Mouse (Mus musculus) regulatory T cell (primary cell): ENCODE results near the gene Ogdhl.
"Not testable (repeated sequence)": the region's sequence is repeated elsewhere in the genome, so short reads cannot be mapped to it uniquely, and the experiment has no call there.

Source experiments
- in situ Hi-C: fragments of 300-600 bp; cut with MboI, MseI; formaldehyde crosslinking; loops from one replicate; pipeline ENCODE4 v1.15.1; 2025; ENCODE audit warnings: high pct_unique_total_duplicates

The Ogdhl gene

DNA sequence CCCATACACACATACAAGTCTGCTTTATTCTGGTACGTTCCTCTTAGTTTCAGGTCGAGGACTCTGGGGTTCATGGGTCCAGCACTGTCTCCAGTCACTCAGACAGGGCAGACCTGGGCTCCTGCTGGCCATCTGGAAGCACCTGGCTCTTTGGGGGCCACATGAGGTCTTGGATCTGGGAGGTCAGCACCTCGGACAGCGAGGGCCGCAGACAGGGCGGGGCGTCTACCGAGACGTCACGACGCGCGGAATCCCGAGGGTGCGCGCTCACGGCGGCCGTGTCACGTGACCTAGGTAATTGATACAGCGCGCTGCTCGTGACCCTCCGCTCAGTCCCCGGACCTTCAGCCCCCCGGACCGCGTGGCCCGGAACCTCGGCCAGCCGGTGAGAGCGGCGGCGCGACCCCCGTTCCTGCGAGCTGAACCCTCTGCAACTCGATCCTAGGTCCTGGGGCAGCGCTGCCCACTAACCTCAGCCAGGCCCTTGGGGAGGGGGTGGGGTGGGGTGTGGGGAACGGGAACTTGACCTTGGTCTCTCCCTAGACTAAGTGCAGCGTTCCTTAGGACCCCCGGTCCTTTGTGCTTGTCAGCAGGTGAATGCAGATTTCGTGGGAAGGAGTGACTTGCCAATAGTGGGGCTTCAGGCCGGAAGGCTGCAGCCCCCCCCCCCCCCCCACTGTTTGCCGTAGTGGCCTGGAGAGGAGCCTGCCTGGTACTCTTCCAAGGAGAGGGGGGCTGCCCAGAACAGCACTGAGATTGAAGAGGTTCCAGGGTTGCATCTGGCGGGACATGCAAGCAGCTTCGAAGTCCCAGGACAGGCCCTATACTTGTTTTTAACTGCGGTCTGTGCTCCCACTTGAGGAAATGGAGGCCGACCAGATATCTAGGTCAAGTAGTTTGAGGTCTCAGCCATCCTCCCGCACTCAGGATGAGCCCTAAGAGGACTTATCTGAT, at the start of gene Ogdhl:
Gene Ogdhl (plus strand): TSS at position 288 of the 954 bp plus-strand sequence.
- in situ Hi-C loops: no loop called here

GRCm38 (mm10) chr14:32301622-32302021, 20.2 kb upstream of the Ogdhl start:
- in situ Hi-C loops: no loop called here

DNA sequence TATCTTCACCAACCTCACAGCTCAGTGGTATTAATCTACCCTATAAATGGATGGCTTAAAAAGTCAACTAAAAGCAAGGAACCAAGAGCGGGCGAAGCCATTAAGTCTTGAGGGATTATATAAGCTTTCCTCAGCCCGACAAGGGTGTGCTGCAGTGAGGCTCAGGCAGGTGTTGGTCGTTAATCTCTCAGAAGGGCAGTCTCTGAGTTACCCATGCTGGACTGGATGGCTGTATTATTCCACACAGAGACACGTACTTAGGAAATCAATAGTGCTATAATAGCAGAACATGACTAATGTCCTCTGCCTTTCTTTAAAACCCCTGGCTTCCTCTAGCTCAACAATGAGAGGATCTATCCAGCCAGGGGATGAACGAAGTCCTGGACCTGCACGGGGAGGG, 19.4 kb upstream of the Ogdhl start:
- in situ Hi-C loops: no loop called here

DNA sequence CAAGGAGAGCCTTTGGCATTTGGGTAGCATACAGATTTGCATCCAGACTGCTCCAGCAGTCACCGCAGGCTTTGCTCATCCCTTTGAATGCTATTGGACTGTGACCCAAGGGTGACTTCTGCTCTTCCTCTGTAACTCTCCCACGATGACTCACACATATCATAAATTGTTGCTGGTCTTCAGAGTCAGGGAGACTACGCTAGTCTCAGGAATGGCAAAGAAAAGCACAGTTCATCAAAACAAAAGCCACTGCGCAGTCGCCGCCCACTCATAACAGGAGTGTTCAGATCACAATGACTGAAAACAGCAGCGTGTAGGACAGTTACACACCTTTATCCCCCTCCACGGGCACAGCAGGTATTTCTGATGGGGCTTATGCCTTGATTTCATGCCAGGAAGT, 16.9 kb upstream of the Ogdhl start:
- in situ Hi-C loops: no loop called here

DNA sequence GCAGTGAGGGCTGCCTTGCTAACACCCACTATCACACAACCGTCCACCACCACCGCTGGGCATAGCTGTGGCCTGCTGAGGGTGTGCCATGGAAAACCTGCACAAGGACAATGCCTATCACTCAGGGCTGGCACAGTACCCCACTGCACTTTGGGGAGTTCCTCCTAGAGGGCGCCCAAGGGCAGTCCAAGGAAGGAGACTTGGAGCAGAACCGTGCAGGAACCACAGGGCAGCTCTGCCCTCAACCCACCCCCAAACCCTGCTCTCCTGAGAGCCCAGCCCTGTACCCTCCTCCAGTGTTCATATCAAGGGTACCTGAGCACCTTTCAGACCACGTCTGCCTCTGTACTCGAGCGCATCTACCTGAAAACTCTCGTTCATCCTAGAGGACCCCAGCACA, 11.9 kb upstream of the Ogdhl start:
- in situ Hi-C loops: no loop called here

DNA sequence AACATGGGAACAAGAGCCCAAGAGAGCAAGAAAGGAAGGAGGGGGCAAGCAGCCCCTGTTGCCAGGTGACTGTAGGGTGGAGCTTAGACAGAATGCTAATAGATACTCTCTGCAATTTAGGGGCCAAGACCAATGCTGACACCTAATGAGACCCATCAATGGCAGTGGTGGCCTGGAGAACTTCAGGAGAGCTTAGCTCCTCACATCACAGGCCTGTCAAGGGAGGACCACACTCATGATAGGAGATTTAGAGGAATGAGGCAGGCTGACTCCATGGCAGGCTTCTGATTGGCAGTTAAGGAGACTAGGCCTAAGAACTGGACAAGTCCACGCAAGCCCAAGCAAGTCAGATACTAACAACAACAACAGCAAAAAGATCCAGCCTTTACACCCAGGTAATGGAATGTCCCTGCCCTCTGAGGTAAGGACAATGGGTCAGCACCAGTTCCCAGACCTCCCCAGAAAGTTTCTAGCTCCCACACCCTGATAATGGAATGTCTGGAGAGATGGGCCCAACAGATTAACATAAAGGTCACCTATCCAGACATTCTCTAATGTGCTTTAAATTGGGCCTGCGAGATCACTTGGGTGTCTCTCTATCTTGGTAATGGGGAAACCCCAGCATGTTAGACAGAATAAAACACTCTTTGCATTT, 10.3 kb upstream of the Ogdhl start:
- in situ Hi-C loops: no loop called here

DNA sequence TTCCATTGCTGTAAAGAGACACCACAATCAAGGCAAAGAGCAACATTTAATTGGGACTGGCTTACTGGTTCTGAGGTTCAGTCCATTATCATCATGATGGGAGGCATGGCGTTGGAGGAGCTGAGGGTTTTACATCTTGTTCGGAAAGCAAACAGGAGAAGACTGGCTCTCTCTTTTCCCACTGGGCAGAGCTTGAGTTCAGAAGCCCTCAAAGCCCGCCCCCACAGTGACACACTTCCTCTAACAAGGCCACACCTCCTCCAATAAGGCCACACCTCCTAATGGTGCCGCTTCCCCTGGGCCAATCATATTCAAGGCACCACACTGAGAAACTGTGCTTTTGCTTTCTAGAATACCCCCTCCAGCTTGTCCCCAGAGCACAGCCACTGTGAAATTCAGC, 4.0 kb upstream of the Ogdhl start:
- in situ Hi-C loops: no loop called here

- in situ Hi-C loops: no loop called here
Measured at GRCm38 (mm10) chr14:32323221-32323620, 1.4 kb downstream of the Ogdhl start.

DNA sequence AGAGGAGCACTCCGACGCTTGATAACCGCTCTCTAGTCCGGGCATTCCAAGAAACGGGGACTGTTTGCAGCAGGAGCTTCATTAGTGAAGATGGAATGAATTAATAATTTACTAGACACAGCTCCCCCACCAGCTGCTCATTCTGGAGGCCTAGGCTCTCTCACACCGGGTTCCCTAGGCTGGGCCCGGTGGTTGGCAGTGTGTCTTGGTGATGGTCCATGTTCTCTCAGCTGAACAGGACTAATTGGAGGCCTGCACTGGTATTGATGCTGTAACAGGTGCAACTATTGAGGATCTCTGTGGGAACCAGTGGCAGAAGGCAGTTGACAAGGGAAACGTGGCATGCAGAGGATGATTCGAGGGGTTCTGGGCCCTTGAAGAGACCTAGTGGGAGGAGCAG, 5.5 kb downstream of the Ogdhl start:
- in situ Hi-C loops: no loop called here

DNA sequence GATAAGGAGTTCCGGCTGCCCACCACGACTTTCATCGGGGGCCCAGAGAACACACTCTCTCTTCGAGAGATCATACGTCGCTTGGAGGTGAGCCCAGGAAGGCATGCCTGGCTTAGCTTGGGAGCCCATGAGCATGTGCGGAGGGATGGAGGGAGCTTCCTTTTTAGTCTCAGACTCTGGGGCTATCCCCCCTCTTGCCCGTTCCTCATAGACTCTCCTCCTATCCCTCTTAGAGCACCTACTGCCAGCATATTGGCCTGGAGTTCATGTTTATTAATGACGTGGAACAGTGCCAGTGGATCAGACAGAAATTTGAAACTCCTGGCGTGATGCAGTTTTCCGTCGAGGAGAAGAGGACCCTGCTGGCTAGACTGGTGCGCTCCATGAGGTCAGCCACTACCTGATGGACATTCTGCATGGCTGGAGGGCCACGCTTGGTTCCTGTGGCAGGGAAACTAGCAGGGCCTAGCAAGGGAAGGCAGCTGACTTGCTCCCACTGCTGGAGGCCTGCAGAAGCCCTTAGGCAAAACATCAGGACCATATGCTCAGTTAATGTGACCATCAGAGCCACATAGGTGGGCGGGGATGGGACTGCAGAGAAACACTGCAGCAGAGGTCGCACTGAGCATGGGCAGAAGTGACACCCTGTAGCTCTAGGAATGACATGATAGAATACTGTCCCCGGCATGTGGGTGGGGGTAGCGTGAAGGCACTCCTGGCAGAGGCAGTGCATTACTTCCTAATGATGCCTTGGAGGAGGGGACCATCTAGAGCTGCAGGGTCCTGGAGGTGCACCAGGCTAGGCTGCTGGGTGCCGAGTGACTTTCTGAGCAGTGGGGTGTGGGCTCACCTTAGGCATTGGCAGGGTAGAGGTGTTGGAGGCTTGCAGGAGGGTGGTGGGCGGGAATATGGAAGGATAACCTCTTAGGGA, 11.0 kb downstream of the Ogdhl start:
- in situ Hi-C loops: no loop called here

- in situ Hi-C loops: no loop called here
Measured at GRCm38 (mm10) chr14:32336021-32336420, 14.2 kb downstream of the Ogdhl start.

GRCm38 (mm10) chr14:32336547-32336946, 14.7 kb downstream of the Ogdhl start:
- in situ Hi-C loops: no loop called here

GRCm38 (mm10) chr14:32341823-32342222, 20.0 kb downstream of the Ogdhl start:
- in situ Hi-C loops: no loop called here

DNA sequence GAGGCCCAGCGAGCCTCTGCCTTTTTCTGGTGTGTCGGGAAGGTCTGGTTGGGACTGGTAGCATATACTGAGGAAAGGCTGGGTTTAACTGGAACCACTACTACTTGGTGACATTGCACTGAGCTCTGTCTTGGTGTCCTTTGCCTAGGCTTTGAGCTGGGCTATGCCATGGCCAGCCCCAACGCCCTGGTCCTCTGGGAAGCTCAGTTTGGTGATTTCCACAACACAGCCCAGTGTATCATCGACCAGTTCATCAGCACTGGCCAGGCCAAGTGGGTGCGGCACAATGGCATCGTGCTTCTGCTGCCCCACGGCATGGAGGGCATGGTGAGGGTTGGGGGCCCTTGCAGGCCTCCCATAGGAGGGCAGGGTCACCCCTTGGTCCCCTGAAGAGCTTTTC, 22.4 kb downstream of the Ogdhl start:
- in situ Hi-C loops: no loop called here

DNA sequence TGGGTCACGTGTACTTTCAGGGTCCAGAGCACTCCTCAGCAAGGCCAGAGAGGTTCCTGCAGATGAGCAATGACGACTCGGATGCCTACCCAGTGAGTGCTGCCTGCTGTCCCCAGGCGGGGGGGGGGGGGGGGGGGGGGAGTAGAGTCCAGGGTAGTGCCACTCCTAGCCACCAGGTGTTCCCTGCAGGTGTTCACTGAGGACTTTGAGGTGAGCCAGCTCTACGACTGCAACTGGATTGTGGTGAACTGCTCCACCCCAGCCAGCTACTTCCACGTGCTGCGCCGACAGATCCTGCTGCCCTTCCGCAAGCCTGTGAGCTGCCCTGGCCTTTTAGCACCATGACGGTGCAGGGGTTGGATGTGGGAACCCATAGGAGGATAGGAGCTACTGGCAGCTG, 22.9 kb downstream of the Ogdhl start:
- in situ Hi-C loops: no loop called here

GRCm38 (mm10) chr14:32347307-32347706, 25.5 kb downstream of the Ogdhl start:
- in situ Hi-C loops: no loop called here

- in situ Hi-C loops: not testable (repeated sequence)
Measured at GRCm38 (mm10) chr14:32351181-32351920, 29.5 kb downstream of the Ogdhl start.

GRCm38 (mm10) chr14:32364359-32364758, 42.5 kb downstream of the Ogdhl start:
- in situ Hi-C loops: no loop called here

- in situ Hi-C loops: loop anchor here (5.0 kb wide), 1 partner anchor 53 kb away; no protein-coding TSS in a partner anchor
Measured at GRCm38 (mm10) chr14:32369756-32370155, 47.9 kb downstream of the Ogdhl start.

- in situ Hi-C loops: loop anchor here (5.0 kb wide), 1 partner anchor 50 kb away; no protein-coding TSS in a partner anchor
Measured at GRCm38 (mm10) chr14:32372510-32372909, 50.7 kb downstream of the Ogdhl start.
